Mouse (Mus musculus): ENCODE measurements around the gene Dock1.

GRCm38 (mm10) chr7:135038930-135039329, 368.5 kb downstream of the Dock1 start:
- no peak for TF ChIP-seq CTCF (IDR thresholded peaks at IDR 0.05; ENCODE audit: low read depth, low read length)
- TF ChIP-seq EP300 (IDR thresholded peaks at IDR 0.05; ENCODE audit: insufficient read depth, low read depth, low read length) = no peak
